Mouse (Mus musculus): ENCODE results near the gene 6430548M08Rik.

- TF ChIP-seq CHD2 (IDR thresholded peaks at IDR 0.05; ENCODE audit: low read depth, low read length) (no peak), MAFK (IDR thresholded peaks at IDR 0.05; ENCODE audit: insufficient read depth, low read depth, low read length) (no peak), ZNF384 (IDR thresholded peaks at IDR 0.05; ENCODE audit: low read depth, low read length) (no peak)
These were observed 64.2 kb downstream of the 6430548M08Rik start for GRCm38 (mm10) chr8:120178124-120178514.
